Mouse (Mus musculus): ENCODE data around the gene Bik. TPM values are rescaled to one million over a fixed set of nuclear protein-coding genes. Genes with fewer than 3 reads are reported as not detected.

The Bik gene
- polyA plus RNA-seq, 2 experiments: 1.3 to 2.0 TPM

GRCm38 (mm10) chr15:83565434-83565833, 38.8 kb downstream of the Bik start:
- peaks cover 27 to 33% of the 10 kb centered on the region in 2 experiments for H3K4me1 ChIP-seq (replicated peaks; ENCODE audit: control insufficient read depth in 2 of 2, insufficient read depth in 2 of 2, low read length in 1 of 2)

GRCm38 (mm10) chr15:83566006-83566405, 39.3 kb downstream of the Bik start:
- peak overlapping the region; percentile 82 for H3K27ac ChIP-seq
- ATAC-seq (ENCODE audit: insufficient read depth) (no peak), DNase-seq (ENCODE audit: low read depth in 3 of 3, low spot score in 3 of 3) (no peak)
- H3K27me3 ChIP-seq (ENCODE audit: control insufficient read depth, insufficient read depth, low read length): no peaks in the 10 kb centered on the region
- peak overlapping the region; percentile 40 to 78; a peak in 3 of 4 replicates for H3K4me3 ChIP-seq (ENCODE audit: insufficient read depth in 1 of 2, low read depth in 2 of 2, low read length in 2 of 2)
- WGBS (ENCODE audit: insufficient replicate concordance): 63% methylated on average over 5 of the region's 5 CpGs
- peak overlapping the region; percentile 91 for H3K4me2 ChIP-seq (ENCODE audit: low read depth)
- no peaks in the 10 kb centered on the region for H3K9me3 ChIP-seq (ENCODE audit: control insufficient read depth, low read length)
- H3K4me1 ChIP-seq (replicated peaks; ENCODE audit: control insufficient read depth in 2 of 2, insufficient read depth in 2 of 2, low read length in 1 of 2): peaks cover 27 to 33% of the 10 kb centered on the region in 2 experiments
- no peaks in the 10 kb centered on the region for H3K36me3 ChIP-seq (replicated peaks; ENCODE audit: control insufficient read depth, insufficient read depth, low read depth)
- no peak for TF ChIP-seq EP300 (IDR thresholded peaks at IDR 0.05; ENCODE audit: low read depth)
- peak overlapping the region; percentile 64; the same call in 1 of the 2 replicates for H3K9ac ChIP-seq (replicated peaks)

More at GRCm38 (mm10) chr15:83565434-83565833, 38.8 kb downstream of the Bik start:
- Histone ChIP-seq H3K27me3 (ENCODE audit: control insufficient read depth, insufficient read depth, low read length) (no peaks in the 10 kb centered on the region), H3K4me2 (ENCODE audit: low read depth) (peak overlapping the region; percentile 91), H3K4me3 (ENCODE audit: insufficient read depth in 1 of 2, low read depth in 2 of 2, low read length in 2 of 2) (peak overlapping the region; percentile 55 to 78), H3K27ac (peak overlapping the region; percentile 82), H3K9ac (replicated peaks) (peak overlapping the region; percentile 64), H3K9me3 (ENCODE audit: control insufficient read depth, low read length) (no peaks in the 10 kb centered on the region), H3K36me3 (replicated peaks; ENCODE audit: control insufficient read depth, insufficient read depth, low read depth) (no peaks in the 10 kb centered on the region)
- WGBS (ENCODE audit: insufficient replicate concordance): 40% methylated on average over 3 of the region's 3 CpGs
- TF ChIP-seq EP300 (IDR thresholded peaks at IDR 0.05; ENCODE audit: low read depth) (no peak), CTCF (IDR thresholded peaks at IDR 0.05; ENCODE audit: low read depth) (no peak)
- ATAC-seq (ENCODE audit: insufficient read depth): peak; percentile 84
- DNase-seq (ENCODE audit: low read depth in 3 of 3, low spot score in 3 of 3): peak; percentile 67 to 70 (median 67)

DNA sequence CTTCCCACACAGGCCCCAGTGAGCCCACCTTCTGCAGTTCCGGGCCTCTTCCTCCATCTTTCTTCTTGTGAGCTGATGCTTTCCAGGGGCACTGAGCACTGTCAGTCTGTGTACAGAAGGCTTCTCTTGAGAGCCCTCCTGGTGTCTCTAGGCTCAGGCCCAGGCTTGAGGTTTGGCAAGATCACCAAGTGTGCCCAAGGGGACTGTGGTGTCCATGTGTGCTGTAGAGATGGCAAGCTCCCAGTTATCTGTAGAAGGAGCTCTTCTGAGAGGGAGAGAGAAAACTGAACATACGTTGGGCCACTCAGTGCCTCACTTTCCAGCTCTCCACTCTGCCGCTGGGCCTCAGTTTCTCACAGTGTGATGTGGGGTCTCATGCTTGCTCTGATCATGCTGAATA, 41.1 kb downstream of the Bik start:
- DNase-seq (ENCODE audit: low read depth in 3 of 3, low spot score in 3 of 3) (no peak), ATAC-seq (ENCODE audit: insufficient read depth) (no peak)
- Histone ChIP-seq H3K36me3 (replicated peaks; ENCODE audit: control insufficient read depth, insufficient read depth, low read depth) (peaks cover 8% of the 10 kb centered on the region), H3K27ac (no peak overlapping the region; the same call in 1 of the 2 replicates), H3K9ac (replicated peaks) (no peak overlapping the region), H3K4me3 (ENCODE audit: insufficient read depth in 1 of 2, low read depth in 2 of 2, low read length in 2 of 2) (no peak overlapping the region), H3K9me3 (ENCODE audit: control insufficient read depth, low read length) (no peaks in the 10 kb centered on the region), H3K27me3 (ENCODE audit: control insufficient read depth, insufficient read depth, low read length) (no peaks in the 10 kb centered on the region), H3K4me2 (ENCODE audit: low read depth) (no peak overlapping the region), H3K4me1 (replicated peaks; ENCODE audit: control insufficient read depth in 2 of 2, insufficient read depth in 2 of 2, low read length in 1 of 2) (peaks cover 21 to 27% of the 10 kb centered on the region in 2 experiments)
- 70% methylated on average over 3 of the region's 3 CpGs for WGBS (ENCODE audit: insufficient replicate concordance)
- no peak for TF ChIP-seq CTCF (IDR thresholded peaks at IDR 0.05; ENCODE audit: low read depth)
- TF ChIP-seq EP300 (IDR thresholded peaks at IDR 0.05; ENCODE audit: low read depth): no peak

DNA sequence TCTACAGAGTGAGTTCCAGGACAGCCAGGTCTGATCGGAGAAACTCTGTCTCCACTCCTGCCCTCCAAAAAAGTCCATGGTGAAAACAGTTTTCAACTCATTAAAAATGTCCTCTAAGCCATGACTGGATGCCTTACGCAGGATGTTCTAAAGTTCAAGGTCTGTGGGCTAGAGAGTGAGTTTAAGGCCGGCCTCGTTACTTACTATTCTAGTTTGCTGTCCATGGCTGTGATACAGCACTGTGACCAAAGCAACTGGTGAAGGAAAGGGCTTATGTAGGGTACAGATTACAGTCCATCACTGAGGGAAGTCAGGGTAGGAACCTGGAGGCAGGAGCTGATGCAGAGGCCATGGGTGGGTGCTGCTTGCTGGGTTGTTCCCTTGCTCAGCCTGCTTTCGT, 41.9 kb downstream of the Bik start:
- no peaks in the 10 kb centered on the region for H3K9me3 ChIP-seq (ENCODE audit: control insufficient read depth, low read length)
- H3K4me2 ChIP-seq (ENCODE audit: low read depth): no peak overlapping the region
- H3K36me3 ChIP-seq (replicated peaks; ENCODE audit: control insufficient read depth, insufficient read depth, low read depth): peaks cover 8% of the 10 kb centered on the region
- 78% methylated on average over 5 of the region's 5 CpGs for WGBS (ENCODE audit: insufficient replicate concordance)
- H3K27ac ChIP-seq: no peak overlapping the region
- peaks cover 18 to 23% of the 10 kb centered on the region in 2 experiments for H3K4me1 ChIP-seq (replicated peaks; ENCODE audit: control insufficient read depth in 2 of 2, insufficient read depth in 2 of 2, low read length in 1 of 2)
- no peak for TF ChIP-seq CTCF (IDR thresholded peaks at IDR 0.05; ENCODE audit: low read depth)
- DNase-seq (ENCODE audit: low read depth in 3 of 3, low spot score in 3 of 3) (no peak), ATAC-seq (ENCODE audit: insufficient read depth) (no peak)
- no peak overlapping the region for H3K4me3 ChIP-seq (ENCODE audit: insufficient read depth in 1 of 2, low read depth in 2 of 2, low read length in 2 of 2)
- H3K27me3 ChIP-seq (ENCODE audit: control insufficient read depth, insufficient read depth, low read length): no peaks in the 10 kb centered on the region
- H3K9ac ChIP-seq (replicated peaks): no peak overlapping the region

- H3K4me3 ChIP-seq (ENCODE audit: insufficient read depth in 1 of 2, low read depth in 2 of 2, low read length in 2 of 2): no peak overlapping the region
- H3K36me3 ChIP-seq (replicated peaks; ENCODE audit: control insufficient read depth, insufficient read depth, low read depth): peaks cover 12% of the 10 kb centered on the region
- DNase-seq (ENCODE audit: low read depth in 3 of 3, low spot score in 3 of 3) (no peak), ATAC-seq (ENCODE audit: insufficient read depth) (no peak)
- H3K4me2 ChIP-seq (ENCODE audit: low read depth): no peak overlapping the region
- peaks cover 15 to 20% of the 10 kb centered on the region in 2 experiments for H3K4me1 ChIP-seq (replicated peaks; ENCODE audit: control insufficient read depth in 2 of 2, insufficient read depth in 2 of 2, low read length in 1 of 2)
- no peak overlapping the region for H3K9ac ChIP-seq (replicated peaks)
- no peaks in the 10 kb centered on the region for H3K9me3 ChIP-seq (ENCODE audit: control insufficient read depth, low read length)
- no peaks in the 10 kb centered on the region for H3K27me3 ChIP-seq (ENCODE audit: control insufficient read depth, insufficient read depth, low read length)
- TF ChIP-seq CTCF (IDR thresholded peaks at IDR 0.05; ENCODE audit: low read depth) (no peak), EP300 (IDR thresholded peaks at IDR 0.05; ENCODE audit: low read depth) (no peak)
- H3K27ac ChIP-seq: no peak overlapping the region
- WGBS (ENCODE audit: insufficient replicate concordance): 53% methylated on average over 11 of the region's 11 CpGs
These were observed 43.0 kb downstream of the Bik start for GRCm38 (mm10) chr15:83569682-83570081.
